Mouse (Mus musculus): Measurements from ENCODE around the gene Iqgap1. TPM values are rescaled to one million over a fixed set of nuclear protein-coding genes. Genes with fewer than 3 reads are reported as not detected.

The Iqgap1 gene
- polyA plus RNA-seq, 1 experiment, result 31.4 TPM

- peak; percentile 10; the same call in 1 of the 2 replicates for TF ChIP-seq POLR2A (IDR thresholded peaks at IDR 0.05; ENCODE audit: borderline replicate concordance, extremely low read depth, insufficient read depth, insufficient read length, poor library complexity, severe bottlenecking)
- TF ChIP-seq CTCF (IDR thresholded peaks at IDR 0.05; ENCODE audit: borderline replicate concordance, extremely low read depth, insufficient read depth, insufficient read length), result no peak
- DNase-seq (ENCODE audit: low read depth), result peak; percentile 93
Observed at GRCm38 (mm10) chr7:80860227-80860626, 34.5 kb upstream of the Iqgap1 start.

DNA sequence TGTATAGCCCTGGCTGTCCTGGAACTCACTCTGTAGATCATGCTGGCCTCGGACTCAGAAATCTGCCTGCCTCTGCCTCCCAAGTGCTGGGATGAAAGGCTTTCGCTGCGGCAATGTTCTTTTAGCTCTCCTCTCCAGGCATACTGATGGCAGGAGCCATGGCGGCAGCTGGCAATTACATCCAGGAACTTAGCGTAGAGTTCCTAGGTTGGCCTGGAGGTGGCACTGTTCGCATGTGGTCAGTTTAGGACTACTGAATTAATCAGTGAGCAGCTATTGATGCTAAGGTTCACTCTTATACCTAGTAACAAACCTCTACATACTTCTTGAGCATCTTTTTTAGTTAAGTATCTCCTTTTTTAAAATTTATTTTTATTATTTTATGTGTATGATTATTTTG lies 31.4 kb upstream of the Iqgap1 start:
- no peak for TF ChIP-seq POLR2A (IDR thresholded peaks at IDR 0.05; ENCODE audit: borderline replicate concordance, extremely low read depth, insufficient read depth, insufficient read length, poor library complexity, severe bottlenecking)
- TF ChIP-seq CTCF (IDR thresholded peaks at IDR 0.05; ENCODE audit: borderline replicate concordance, extremely low read depth, insufficient read depth, insufficient read length), result peak; percentile 78
- DNase-seq (ENCODE audit: low read depth), result peak; percentile 82

DNA sequence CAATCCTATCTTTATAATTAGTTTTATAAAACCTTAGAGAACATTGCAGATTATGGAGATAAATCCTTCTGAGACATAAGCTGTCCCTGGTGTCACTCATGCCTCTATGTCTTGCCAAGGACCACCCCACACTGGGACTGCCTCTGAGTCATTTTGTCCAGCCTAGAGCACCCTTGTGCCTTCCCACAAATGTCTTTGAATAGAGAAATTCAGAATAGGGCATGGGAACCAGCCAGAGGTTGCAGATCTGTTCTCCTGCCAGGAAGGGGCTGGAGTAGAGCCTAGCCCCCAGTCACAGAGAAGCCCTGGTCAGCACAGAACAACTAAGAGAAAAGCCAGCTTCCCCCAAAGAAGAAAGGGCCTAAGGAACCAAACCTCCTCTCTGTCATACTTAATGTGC lies 29.5 kb upstream of the Iqgap1 start:
- no peak for TF ChIP-seq POLR2A (IDR thresholded peaks at IDR 0.05; ENCODE audit: borderline replicate concordance, extremely low read depth, insufficient read depth, insufficient read length, poor library complexity, severe bottlenecking)
- TF ChIP-seq CTCF (IDR thresholded peaks at IDR 0.05; ENCODE audit: borderline replicate concordance, extremely low read depth, insufficient read depth, insufficient read length), result no peak
- DNase-seq (ENCODE audit: low read depth), result no peak

GRCm38 (mm10) chr7:80853218-80853617 lies 27.4 kb upstream of the Iqgap1 start:
- no peak for DNase-seq (ENCODE audit: low read depth)
- TF ChIP-seq CTCF (IDR thresholded peaks at IDR 0.05; ENCODE audit: borderline replicate concordance, extremely low read depth, insufficient read depth, insufficient read length) (no peak), POLR2A (IDR thresholded peaks at IDR 0.05; ENCODE audit: borderline replicate concordance, extremely low read depth, insufficient read depth, insufficient read length, poor library complexity, severe bottlenecking) (no peak)

DNA sequence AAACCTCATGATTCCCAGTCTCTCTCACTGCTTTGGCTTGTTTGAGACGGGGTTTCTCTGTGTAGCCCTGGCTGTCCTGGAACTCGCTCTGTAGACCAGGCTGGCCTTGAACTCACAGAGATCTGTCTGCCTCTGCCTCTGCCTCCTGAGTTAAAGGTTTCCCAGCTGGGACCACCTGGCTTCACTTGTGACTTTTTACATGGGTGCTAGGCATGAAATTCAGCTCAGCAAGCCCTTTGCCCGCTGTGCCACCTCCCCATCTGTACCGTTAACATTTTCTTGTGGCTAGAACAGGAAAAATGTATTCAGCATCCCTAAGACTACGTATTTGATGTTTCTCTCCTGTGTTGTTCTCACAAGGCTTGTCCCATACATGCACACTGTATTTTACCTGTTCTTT lies 24.7 kb upstream of the Iqgap1 start:
- no peak for DNase-seq (ENCODE audit: low read depth)
- TF ChIP-seq CTCF (IDR thresholded peaks at IDR 0.05; ENCODE audit: borderline replicate concordance, extremely low read depth, insufficient read depth, insufficient read length) (no peak), POLR2A (IDR thresholded peaks at IDR 0.05; ENCODE audit: borderline replicate concordance, extremely low read depth, insufficient read depth, insufficient read length, poor library complexity, severe bottlenecking) (no peak)

GRCm38 (mm10) chr7:80849710-80850109 lies 23.9 kb upstream of the Iqgap1 start:
- DNase-seq (ENCODE audit: low read depth), result peak; percentile 87

GRCm38 (mm10) chr7:80849267-80849666 lies 23.5 kb upstream of the Iqgap1 start:
- DNase-seq (ENCODE audit: low read depth), result no peak
- TF ChIP-seq CTCF (IDR thresholded peaks at IDR 0.05; ENCODE audit: borderline replicate concordance, extremely low read depth, insufficient read depth, insufficient read length) (no peak), POLR2A (IDR thresholded peaks at IDR 0.05; ENCODE audit: borderline replicate concordance, extremely low read depth, insufficient read depth, insufficient read length, poor library complexity, severe bottlenecking) (no peak)

More at GRCm38 (mm10) chr7:80849710-80850109, 23.9 kb upstream of the Iqgap1 start:
- TF ChIP-seq CTCF (IDR thresholded peaks at IDR 0.05; ENCODE audit: borderline replicate concordance, extremely low read depth, insufficient read depth, insufficient read length) (peak; percentile 86; the same call in 1 of the 2 replicates), POLR2A (IDR thresholded peaks at IDR 0.05; ENCODE audit: borderline replicate concordance, extremely low read depth, insufficient read depth, insufficient read length, poor library complexity, severe bottlenecking) (no peak)

DNA sequence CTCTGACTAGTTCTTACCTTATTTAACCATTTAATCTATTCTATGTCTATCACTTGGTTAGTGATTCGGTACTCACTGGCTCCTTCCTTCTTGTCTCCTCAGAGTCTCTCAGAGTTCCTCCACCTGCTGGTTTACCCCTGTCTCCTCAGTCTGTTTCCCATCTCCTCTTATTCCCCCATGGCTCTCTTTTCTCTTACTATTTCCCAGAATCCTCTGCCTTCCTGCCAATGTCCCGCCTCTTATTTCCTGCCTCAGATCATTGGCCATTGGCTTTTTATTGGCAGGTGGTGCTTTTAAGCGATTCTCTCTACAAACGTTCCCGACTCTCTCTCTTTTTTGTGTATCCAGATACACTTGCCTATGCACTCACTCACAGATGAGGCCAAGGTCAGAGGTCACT lies 20.9 kb upstream of the Iqgap1 start:
- TF ChIP-seq CTCF (IDR thresholded peaks at IDR 0.05; ENCODE audit: borderline replicate concordance, extremely low read depth, insufficient read depth, insufficient read length) (no peak), POLR2A (IDR thresholded peaks at IDR 0.05; ENCODE audit: borderline replicate concordance, extremely low read depth, insufficient read depth, insufficient read length, poor library complexity, severe bottlenecking) (no peak)
- no peak for DNase-seq (ENCODE audit: low read depth)

DNA sequence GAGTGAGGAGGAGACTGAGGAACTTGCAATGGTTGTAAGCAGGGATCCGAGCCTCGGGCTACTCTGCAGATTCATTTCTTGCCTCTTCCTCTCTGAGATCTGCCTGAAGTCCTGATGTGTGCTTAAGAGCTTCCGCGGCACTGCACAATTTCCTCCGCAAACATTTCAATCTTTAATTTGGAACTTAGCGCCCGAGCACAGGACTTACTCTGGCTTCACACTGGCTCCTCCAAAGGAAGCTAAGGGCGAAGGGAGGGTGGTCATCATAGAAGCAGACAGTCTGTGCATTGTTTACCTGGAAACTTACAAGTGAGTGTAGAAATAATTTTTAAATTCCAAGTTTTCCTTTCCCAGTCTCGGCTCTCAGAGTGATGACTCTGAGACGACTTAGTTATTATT lies 20.5 kb upstream of the Iqgap1 start:
- DNase-seq (ENCODE audit: low read depth), result no peak
- TF ChIP-seq POLR2A (IDR thresholded peaks at IDR 0.05; ENCODE audit: borderline replicate concordance, extremely low read depth, insufficient read depth, insufficient read length, poor library complexity, severe bottlenecking), result no peak
- TF ChIP-seq CTCF (IDR thresholded peaks at IDR 0.05; ENCODE audit: borderline replicate concordance, extremely low read depth, insufficient read depth, insufficient read length), result no peak

DNA sequence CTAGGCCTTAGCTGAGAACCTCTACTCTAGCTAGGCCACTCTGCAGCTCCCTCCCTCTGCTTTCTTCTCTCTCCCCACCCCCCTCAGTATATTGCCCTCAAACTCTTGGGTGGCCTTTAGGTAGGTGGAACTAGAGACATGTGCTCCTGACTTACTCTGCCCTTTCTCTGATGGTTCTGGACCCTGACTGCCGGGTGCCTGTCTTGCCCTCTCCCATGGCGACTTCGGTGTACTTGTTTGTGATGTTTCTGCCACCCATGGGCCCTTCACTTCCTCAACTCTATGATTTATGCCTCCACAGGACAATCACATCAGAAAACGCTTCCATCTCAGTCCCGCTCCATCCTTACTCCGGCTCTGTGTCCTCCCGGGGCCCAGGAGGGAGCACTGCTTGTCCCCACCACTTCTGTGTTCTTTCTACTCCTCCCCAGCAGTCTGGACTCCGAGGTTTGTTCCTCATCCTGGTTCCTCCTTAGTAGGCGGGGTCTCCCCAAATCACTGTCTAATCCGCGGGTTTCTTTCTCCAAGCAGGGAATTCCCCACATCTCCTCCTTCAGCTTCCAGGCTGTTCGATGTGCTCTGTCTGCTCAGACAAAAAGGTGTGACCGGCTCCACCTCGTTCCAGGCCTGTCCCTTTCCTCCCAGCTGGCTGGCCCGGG lies 20.0 kb upstream of the Iqgap1 start:
- DNase-seq (ENCODE audit: low read depth), result no peak
- no peak for TF ChIP-seq CTCF (IDR thresholded peaks at IDR 0.05; ENCODE audit: borderline replicate concordance, extremely low read depth, insufficient read depth, insufficient read length)
- TF ChIP-seq POLR2A (IDR thresholded peaks at IDR 0.05; ENCODE audit: borderline replicate concordance, extremely low read depth, insufficient read depth, insufficient read length, poor library complexity, severe bottlenecking), result no peak

DNA sequence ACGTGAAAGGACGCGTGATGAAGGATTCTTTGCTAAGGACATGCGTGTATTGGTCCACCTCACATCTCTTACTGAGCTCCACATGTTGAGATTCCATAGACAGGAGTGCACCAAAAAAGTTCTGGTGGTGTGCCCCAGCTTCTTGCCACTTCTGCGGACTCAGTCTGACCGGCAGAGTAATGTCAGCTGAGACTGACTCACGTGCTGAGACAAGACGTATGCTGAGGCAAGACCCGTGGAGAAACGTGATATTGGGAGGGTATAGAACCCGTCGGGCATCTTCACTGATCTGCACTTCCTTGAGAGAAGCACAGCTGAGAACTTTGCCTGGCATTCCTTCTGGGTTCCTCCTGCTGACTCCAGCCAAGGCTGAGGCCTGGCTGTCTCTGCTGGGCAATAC lies 18.9 kb upstream of the Iqgap1 start:
- DNase-seq (ENCODE audit: low read depth), result no peak

More for the DNA sequence above, 18.9 kb upstream of the Iqgap1 start:
- TF ChIP-seq POLR2A (IDR thresholded peaks at IDR 0.05; ENCODE audit: borderline replicate concordance, extremely low read depth, insufficient read depth, insufficient read length, poor library complexity, severe bottlenecking), result no peak
- TF ChIP-seq CTCF (IDR thresholded peaks at IDR 0.05; ENCODE audit: borderline replicate concordance, extremely low read depth, insufficient read depth, insufficient read length), result no peak

Measured in brain, embryonic 14.5 days (tissue).